Mouse (Mus musculus): Measurements from ENCODE around the gene Dnajc7. TPM values are rescaled to one million over a fixed set of nuclear protein-coding genes. Genes with fewer than 3 reads are reported as not detected.

The Dnajc7 gene
- polyA plus RNA-seq, 1 experiment from 2014 or later: 109 TPM

- no peaks in the 10 kb centered on the region for H3K9me3 ChIP-seq (replicated peaks)
- H3K36me3 ChIP-seq: peaks cover 21% of the 10 kb centered on the region
- peaks cover 38% of the 10 kb centered on the region for H3K4me1 ChIP-seq
- WGBS (ENCODE audit: insufficient replicate concordance): 32% methylated on average over 2 of the region's 2 CpGs
- ATAC-seq: peak; percentile 17; the same call in 1 of the 2 replicates
- peak overlapping the region; percentile 88 for H3K4me2 ChIP-seq
- peak overlapping the region; percentile 70 for H3K4me3 ChIP-seq
- H3K27me3 ChIP-seq (replicated peaks): peaks cover 11% of the 10 kb centered on the region
- peak overlapping the region; percentile 45; the same call in 1 of the 2 replicates for H3K27ac ChIP-seq
- H3K9ac ChIP-seq: peak overlapping the region; percentile 69
Observed at GRCm38 (mm10) chr11:100575484-100575855, 44.5 kb downstream of the Dnajc7 start.

GRCm38 (mm10) chr11:100574708-100575483, 45.1 kb downstream of the Dnajc7 start, which contains the start of gene Cnp:
Gene Cnp (plus strand): TSS chr11:100574904.
- H3K36me3 ChIP-seq: peaks cover 16% of the 10 kb centered on the region
- H3K9ac ChIP-seq: peak within 1 kb of the TSS; percentile 69
- no peaks in the 10 kb centered on the region for H3K9me3 ChIP-seq (replicated peaks)
- H3K27ac ChIP-seq: peak within 1 kb of the TSS; percentile 45; the same call in 1 of the 2 replicates
- 1% methylated on average over 47 of the region's 47 CpGs for WGBS (ENCODE audit: insufficient replicate concordance)
- peak; percentile 61 for ATAC-seq
- H3K4me3 ChIP-seq: peak within 1 kb of the TSS; percentile 70
- H3K27me3 ChIP-seq (replicated peaks): peaks cover 12% of the 10 kb centered on the region
- peaks cover 42% of the 10 kb centered on the region for H3K4me1 ChIP-seq
- peak within 1 kb of the TSS; percentile 88 for H3K4me2 ChIP-seq

GRCm38 (mm10) chr11:100574188-100574587, 45.8 kb downstream of the Dnajc7 start:
- peaks cover 12% of the 10 kb centered on the region for H3K27me3 ChIP-seq (replicated peaks)
- H3K4me2 ChIP-seq: peak overlapping the region; percentile 88
- WGBS (ENCODE audit: insufficient replicate concordance): 46% methylated on average over 3 of the region's 3 CpGs
- no peaks in the 10 kb centered on the region for H3K9me3 ChIP-seq (replicated peaks)
- H3K27ac ChIP-seq: no peak overlapping the region
- peaks cover 8% of the 10 kb centered on the region for H3K36me3 ChIP-seq
- H3K9ac ChIP-seq: no peak overlapping the region
- ATAC-seq: no peak
- peaks cover 42% of the 10 kb centered on the region for H3K4me1 ChIP-seq
- H3K4me3 ChIP-seq: peak overlapping the region; percentile 70

- Histone ChIP-seq H3K27me3 (replicated peaks) (peaks cover 12% of the 10 kb centered on the region), H3K4me1 (peaks cover 40% of the 10 kb centered on the region), H3K9me3 (replicated peaks) (no peaks in the 10 kb centered on the region), H3K4me3 (peak overlapping the region; percentile 1; the same call in 1 of the 2 replicates), H3K9ac (no peak overlapping the region), H3K4me2 (peak overlapping the region; percentile 43), H3K36me3 (no peaks in the 10 kb centered on the region), H3K27ac (no peak overlapping the region)
- WGBS (ENCODE audit: insufficient replicate concordance): 15% methylated on average over 16 of the region's 16 CpGs
- ATAC-seq: no peak
Observed at GRCm38 (mm10) chr11:100571202-100571567, 48.8 kb downstream of the Dnajc7 start.

- Histone ChIP-seq H3K9ac (no peak overlapping the region), H3K4me2 (peak overlapping the region; percentile 43), H3K4me1 (peaks cover 35% of the 10 kb centered on the region), H3K4me3 (peak overlapping the region; percentile 7; the same call in 1 of the 2 replicates), H3K27ac (no peak overlapping the region), H3K9me3 (replicated peaks) (no peaks in the 10 kb centered on the region), H3K27me3 (replicated peaks) (peaks cover 12% of the 10 kb centered on the region), H3K36me3 (no peaks in the 10 kb centered on the region)
- no peak for ATAC-seq
- WGBS (ENCODE audit: insufficient replicate concordance): 14% methylated on average over 8 of the region's 8 CpGs
Observed at GRCm38 (mm10) chr11:100570430-100571201, 49.4 kb downstream of the Dnajc7 start.

GRCm38 (mm10) chr11:100569789-100570188, 50.2 kb downstream of the Dnajc7 start:
- 55% methylated on average over 9 of the region's 9 CpGs for WGBS (ENCODE audit: insufficient replicate concordance)

GRCm38 (mm10) chr11:100568692-100569091, 51.3 kb downstream of the Dnajc7 start:
- ATAC-seq: no peak
- H3K36me3 ChIP-seq: no peaks in the 10 kb centered on the region
- peaks cover 18% of the 10 kb centered on the region for H3K4me1 ChIP-seq
- H3K4me2 ChIP-seq: no peak overlapping the region
- no peaks in the 10 kb centered on the region for H3K9me3 ChIP-seq (replicated peaks)
- H3K27ac ChIP-seq: no peak overlapping the region
- H3K27me3 ChIP-seq (replicated peaks): peaks cover 12% of the 10 kb centered on the region
- 74% methylated on average over 8 of the region's 8 CpGs for WGBS (ENCODE audit: insufficient replicate concordance)
- H3K4me3 ChIP-seq: no peak overlapping the region
- no peak overlapping the region for H3K9ac ChIP-seq

More at GRCm38 (mm10) chr11:100569789-100570188, 50.2 kb downstream of the Dnajc7 start:
- no peak for ATAC-seq
- H3K4me3 ChIP-seq: no peak overlapping the region
- H3K4me2 ChIP-seq: no peak overlapping the region
- no peaks in the 10 kb centered on the region for H3K9me3 ChIP-seq (replicated peaks)
- peaks cover 12% of the 10 kb centered on the region for H3K27me3 ChIP-seq (replicated peaks)
- no peaks in the 10 kb centered on the region for H3K36me3 ChIP-seq
- no peak overlapping the region for H3K27ac ChIP-seq
- H3K4me1 ChIP-seq: peaks cover 26% of the 10 kb centered on the region
- no peak overlapping the region for H3K9ac ChIP-seq

- no peak for ATAC-seq
- H3K9me3 ChIP-seq (replicated peaks): no peaks in the 10 kb centered on the region
- H3K4me3 ChIP-seq: no peak overlapping the region
- 35% methylated on average over 9 of the region's 9 CpGs for WGBS (ENCODE audit: insufficient replicate concordance)
- H3K9ac ChIP-seq: no peak overlapping the region
- H3K4me1 ChIP-seq: peaks cover 18% of the 10 kb centered on the region
- H3K27me3 ChIP-seq (replicated peaks): peaks cover 12% of the 10 kb centered on the region
- no peak overlapping the region for H3K27ac ChIP-seq
- H3K4me2 ChIP-seq: no peak overlapping the region
- no peaks in the 10 kb centered on the region for H3K36me3 ChIP-seq
Observed at GRCm38 (mm10) chr11:100567815-100568245, 52.1 kb downstream of the Dnajc7 start.

GRCm38 (mm10) chr11:100567229-100567628, 52.7 kb downstream of the Dnajc7 start:
- H3K27ac ChIP-seq: no peak overlapping the region
- WGBS (ENCODE audit: insufficient replicate concordance): 54% methylated on average over 5 of the region's 5 CpGs
- H3K36me3 ChIP-seq: no peaks in the 10 kb centered on the region
- ATAC-seq: no peak
- no peaks in the 10 kb centered on the region for H3K9me3 ChIP-seq (replicated peaks)
- H3K27me3 ChIP-seq (replicated peaks): peaks cover 12% of the 10 kb centered on the region
- no peak overlapping the region for H3K9ac ChIP-seq
- no peak overlapping the region for H3K4me2 ChIP-seq
- H3K4me3 ChIP-seq: no peak overlapping the region
- peaks cover 18% of the 10 kb centered on the region for H3K4me1 ChIP-seq

GRCm38 (mm10) chr11:100564703-100565102, 55.3 kb downstream of the Dnajc7 start:
- H3K27me3 ChIP-seq (replicated peaks): peaks cover 8% of the 10 kb centered on the region
- 53% methylated on average over 6 of the region's 6 CpGs for WGBS (ENCODE audit: insufficient replicate concordance)
- H3K27ac ChIP-seq: no peak overlapping the region

GRCm38 (mm10) chr11:100564297-100564696, 55.7 kb downstream of the Dnajc7 start:
- H3K4me3 ChIP-seq: no peak overlapping the region
- no peak overlapping the region for H3K27ac ChIP-seq
- no peak for ATAC-seq
- peaks cover 3% of the 10 kb centered on the region; the same call in 1 of the 2 replicates for H3K4me1 ChIP-seq
- no peaks in the 10 kb centered on the region for H3K9me3 ChIP-seq (replicated peaks)
- peaks cover 8% of the 10 kb centered on the region for H3K27me3 ChIP-seq (replicated peaks)
- WGBS (ENCODE audit: insufficient replicate concordance): 79% methylated on average over 15 of the region's 15 CpGs
- H3K36me3 ChIP-seq: no peaks in the 10 kb centered on the region
- no peak overlapping the region for H3K9ac ChIP-seq
- H3K4me2 ChIP-seq: no peak overlapping the region

More at GRCm38 (mm10) chr11:100564703-100565102, 55.3 kb downstream of the Dnajc7 start:
- ATAC-seq: no peak
- Histone ChIP-seq H3K4me3 (no peak overlapping the region), H3K9me3 (replicated peaks) (no peaks in the 10 kb centered on the region), H3K4me2 (no peak overlapping the region), H3K36me3 (no peaks in the 10 kb centered on the region), H3K4me1 (peaks cover 3% of the 10 kb centered on the region; the same call in 1 of the 2 replicates), H3K9ac (no peak overlapping the region)

GRCm38 (mm10) chr11:100561748-100562147, 58.2 kb downstream of the Dnajc7 start:
- no peak for ATAC-seq
- no peak overlapping the region for H3K4me3 ChIP-seq
- no peak overlapping the region for H3K9ac ChIP-seq
- H3K27ac ChIP-seq: no peak overlapping the region
- H3K27me3 ChIP-seq (replicated peaks): peaks cover 13% of the 10 kb centered on the region
- 62% methylated on average over 5 of the region's 5 CpGs for WGBS (ENCODE audit: insufficient replicate concordance)
- no peaks in the 10 kb centered on the region for H3K36me3 ChIP-seq
- no peaks in the 10 kb centered on the region for H3K9me3 ChIP-seq (replicated peaks)
- no peak overlapping the region for H3K4me2 ChIP-seq
- H3K4me1 ChIP-seq: no peaks in the 10 kb centered on the region

All from liver, embryonic 12.5 days (tissue).